Mouse (Mus musculus) MEL (cell line): Measurements from ENCODE around the gene Cmpk1. TPM values are rescaled to one million over a fixed set of nuclear protein-coding genes. Genes with fewer than 3 reads are reported as not detected.

Source experiments
- DNase-seq: peaks from one replicate; pipeline ENCODE4 v3.0.0; 2011; ENCODE audit warnings: low read depth, low spot score
- H3K27ac ChIP-seq: 2 replicates; pipeline ENCODE4 v1.5.1; 2012; ENCODE audit warnings: low read depth, mild to moderate bottlenecking, control low read depth, low read length, moderate library complexity; ENCODE audit not compliant: control insufficient read depth
- H3K27me3 ChIP-seq, 2 experiments: fragments of 150-350 bp in 1 of 2; sonication (generic) in 1 of 2; 2 replicates each; pipeline ENCODE4 v1.6.1; 2012; ENCODE audit warnings: low read length in 2 of 2, mild to moderate bottlenecking in 2 of 2, improper control_type of control experiment in 1 of 2, moderate library complexity in 1 of 2; ENCODE audit not compliant: insufficient read depth in 2 of 2, control insufficient read depth in 1 of 2
- H3K36me3 ChIP-seq, 2 experiments: 2 replicates each; pipeline ENCODE4 v1.6.1; 2012 to 2014; ENCODE audit warnings: low read length in 2 of 2, improper control_type of control experiment in 1 of 2, inconsistent platforms in 1 of 2, mild to moderate bottlenecking in 1 of 2; ENCODE audit not compliant: insufficient read depth in 2 of 2, control insufficient read depth in 1 of 2
- H3K4me1 ChIP-seq, 2 experiments: fragments of 150-350 bp in 1 of 2; sonication (generic) in 1 of 2; 2 replicates each; pipeline ENCODE4 v1.6.1; 2012; ENCODE audit warnings: low read length in 2 of 2, improper control_type of control experiment in 1 of 2, mild to moderate bottlenecking in 1 of 2; ENCODE audit not compliant: insufficient read depth in 2 of 2, control insufficient read depth in 1 of 2
- H3K4me3 ChIP-seq, 2 experiments: fragments of 150-350 bp in 1 of 2; sonication (generic) in 1 of 2; 2 replicates each; pipeline ENCODE4 v1.5.1; 2012; ENCODE audit warnings: low read depth in 2 of 2, low read length in 2 of 2, mild to moderate bottlenecking in 2 of 2, moderate library complexity in 2 of 2, control low read depth in 1 of 2, improper control_type of control experiment in 1 of 2; ENCODE audit not compliant: control insufficient read depth in 1 of 2, insufficient read depth in 1 of 2
- H3K79me2 ChIP-seq: 2 replicates; pipeline ENCODE4 v1.6.1; 2012; ENCODE audit warnings: mild to moderate bottlenecking, low read length, moderate library complexity; ENCODE audit not compliant: control insufficient read depth, poor library complexity, insufficient read depth
- H3K9ac ChIP-seq: 2 replicates; pipeline ENCODE4 v1.6.1; 2012; ENCODE audit warnings: low read depth, mild to moderate bottlenecking, control low read depth, low read length, moderate library complexity; ENCODE audit not compliant: control insufficient read depth, poor library complexity, severe bottlenecking
- H3K9me3 ChIP-seq: fragments of 150-350 bp; sonication (generic); replicated peaks from 2 replicates; pipeline ENCODE4 v1.6.1; 2012; ENCODE audit warnings: mild to moderate bottlenecking, low read length, improper control_type of control experiment, moderate library complexity; ENCODE audit not compliant: insufficient read depth
- BHLHE40 ChIP-seq: IDR thresholded peaks from 2 replicates; pipeline ENCODE4 v1.6.1; 2012; ENCODE audit warnings: low read depth, mild to moderate bottlenecking, inconsistent platforms, low read length, improper control_type of control experiment, borderline replicate concordance
- CHD1 ChIP-seq: IDR thresholded peaks from 2 replicates; pipeline ENCODE4 v1.6.1; 2012; ENCODE audit warnings: low read depth, mild to moderate bottlenecking, inconsistent platforms, low read length, improper control_type of control experiment
- CHD2 ChIP-seq: IDR thresholded peaks from 2 replicates; pipeline ENCODE4 v1.6.1; 2011; ENCODE audit warnings: low read length, improper control_type of control experiment
- CTCF ChIP-seq, 3 experiments: IDR thresholded peaks in 2 of 3; conservative IDR thresholded peaks in 1 of 3; 2 replicates each; pipeline ENCODE4 v1.5.1; 2011 to 2012; ENCODE audit warnings: low read length in 3 of 3, low read depth in 2 of 3, mild to moderate bottlenecking in 2 of 3, improper control_type of control experiment in 1 of 3, inconsistent platforms in 1 of 3, mixed read lengths in 1 of 3, moderate library complexity in 1 of 3; ENCODE audit not compliant: control insufficient read depth in 1 of 3, insufficient read depth in 1 of 3, poor library complexity in 1 of 3, severe bottlenecking in 1 of 3
- ELF1 ChIP-seq: IDR thresholded peaks from 2 replicates; pipeline ENCODE4 v1.6.1; 2014; ENCODE audit warnings: low read depth, mild to moderate bottlenecking, inconsistent platforms, low read length, improper control_type of control experiment, moderate library complexity
- GABPA ChIP-seq: IDR thresholded peaks from 2 replicates; pipeline ENCODE4 v1.6.1; 2012; ENCODE audit warnings: low read depth, mild to moderate bottlenecking, inconsistent platforms, low read length, improper control_type of control experiment, moderate library complexity
- GATA1 ChIP-seq: IDR thresholded peaks from 2 replicates; pipeline ENCODE4 v1.6.1; 2011; ENCODE audit warnings: low read depth, low read length, improper control_type of control experiment
- HCFC1 ChIP-seq: IDR thresholded peaks from 2 replicates; pipeline ENCODE4 v1.6.1; 2012; ENCODE audit warnings: low read depth, mild to moderate bottlenecking, inconsistent platforms, low read length, improper control_type of control experiment, moderate library complexity
- JUND ChIP-seq: IDR thresholded peaks from 2 replicates; pipeline ENCODE4 v1.6.1; 2011; ENCODE audit warnings: low read depth, mild to moderate bottlenecking, improper control_type of control experiment, low read length
- KAT2A ChIP-seq: conservative IDR thresholded peaks from 2 replicates; pipeline ENCODE4 v1.6.1; 2012; ENCODE audit warnings: low read depth, low read length, improper control_type of control experiment, inconsistent platforms
- MAFK ChIP-seq: IDR thresholded peaks from 2 replicates; pipeline ENCODE4 v1.6.1; 2011; ENCODE audit warnings: low read depth, mild to moderate bottlenecking, low read length, improper control_type of control experiment, borderline replicate concordance
- MAZ ChIP-seq: IDR thresholded peaks from 2 replicates; pipeline ENCODE4 v1.6.1; 2012; ENCODE audit warnings: low read depth, mild to moderate bottlenecking, inconsistent platforms, low read length, improper control_type of control experiment
- MEF2A ChIP-seq: IDR thresholded peaks from 2 replicates; pipeline ENCODE4 v1.6.1; 2014; ENCODE audit warnings: low read depth, mild to moderate bottlenecking, inconsistent platforms, low read length, improper control_type of control experiment; ENCODE audit not compliant: poor library complexity, insufficient replicate concordance, severe bottlenecking; ENCODE audit errors: extremely low read depth
- MXI1 ChIP-seq: IDR thresholded peaks from 2 replicates; pipeline ENCODE4 v1.6.1; 2011; ENCODE audit warnings: mild to moderate bottlenecking, low read depth, low read length, improper control_type of control experiment
- MYB ChIP-seq: IDR thresholded peaks from 2 replicates; pipeline ENCODE4 v1.6.1; 2011; ENCODE audit warnings: mild to moderate bottlenecking, low read depth, low read length, improper control_type of control experiment
- MYC ChIP-seq: IDR thresholded peaks from 2 replicates; pipeline ENCODE4 v1.6.1; 2011; ENCODE audit warnings: low read depth, mild to moderate bottlenecking, low read length, improper control_type of control experiment, moderate library complexity
- NELFE ChIP-seq: IDR thresholded peaks from 2 replicates; pipeline ENCODE4 v1.6.1; 2011; ENCODE audit warnings: low read depth, low read length, improper control_type of control experiment
- POLR2AphosphoS2 ChIP-seq: IDR thresholded peaks from 2 replicates; pipeline ENCODE4 v1.6.1; 2011; ENCODE audit warnings: low read length, improper control_type of control experiment
- POLR2AphosphoS5 ChIP-seq: IDR thresholded peaks from 2 replicates; pipeline ENCODE4 v1.6.1; 2012; ENCODE audit warnings: low read depth, borderline replicate concordance, mild to moderate bottlenecking, inconsistent platforms, low read length, moderate library complexity, mixed read lengths
- RCOR1 ChIP-seq: IDR thresholded peaks from 2 replicates; pipeline ENCODE4 v1.6.1; 2012; ENCODE audit warnings: low read depth, mild to moderate bottlenecking, inconsistent platforms, low read length, improper control_type of control experiment
- SIN3A ChIP-seq: IDR thresholded peaks from 2 replicates; pipeline ENCODE4 v1.6.1; 2012; ENCODE audit warnings: low read length, improper control_type of control experiment, inconsistent platforms
- SMC3 ChIP-seq: IDR thresholded peaks from 2 replicates; pipeline ENCODE4 v1.6.1; 2011; ENCODE audit warnings: low read depth, low read length, improper control_type of control experiment
- TAL1 ChIP-seq: IDR thresholded peaks from 2 replicates; pipeline ENCODE4 v1.6.1; 2012; ENCODE audit warnings: mild to moderate bottlenecking, inconsistent platforms, low read length, moderate library complexity, mixed read lengths
- TBP ChIP-seq: IDR thresholded peaks from 2 replicates; pipeline ENCODE4 v1.8.0; 2011; ENCODE audit warnings: low read depth, low read length, improper control_type of control experiment
- TCF12 ChIP-seq: IDR thresholded peaks from 2 replicates; pipeline ENCODE4 v1.6.1; 2014; ENCODE audit warnings: low read depth, mild to moderate bottlenecking, inconsistent platforms, low read length, improper control_type of control experiment, moderate library complexity
- UBTF ChIP-seq: IDR thresholded peaks from 2 replicates; pipeline ENCODE4 v1.6.1; 2012; ENCODE audit warnings: low read depth, mild to moderate bottlenecking, inconsistent platforms, low read length, improper control_type of control experiment, moderate library complexity, borderline replicate concordance; ENCODE audit not compliant: insufficient read depth
- USF1 ChIP-seq: IDR thresholded peaks from 2 replicates; pipeline ENCODE4 v1.6.1; 2014; ENCODE audit warnings: low read depth, mild to moderate bottlenecking, inconsistent platforms, low read length, improper control_type of control experiment, moderate library complexity
- ZC3H11A ChIP-seq: IDR thresholded peaks from 2 replicates; pipeline ENCODE4 v1.6.1; 2012; ENCODE audit warnings: low read depth, mild to moderate bottlenecking, inconsistent platforms, low read length, improper control_type of control experiment
- ZKSCAN1 ChIP-seq: IDR thresholded peaks from 2 replicates; pipeline ENCODE4 v1.6.1; 2012; ENCODE audit warnings: low read depth, mild to moderate bottlenecking, inconsistent platforms, low read length, improper control_type of control experiment, moderate library complexity
- ZNF384 ChIP-seq: IDR thresholded peaks from 2 replicates; pipeline ENCODE4 v1.6.1; 2012; ENCODE audit warnings: low read depth, mild to moderate bottlenecking, inconsistent platforms, low read length, improper control_type of control experiment
- polyA plus RNA-seq, 2 experiments: library from polyadenylated mRNA; stranded (reverse) in 1 of 2; unstranded in 1 of 2; fragments of >175 nt in 1 of 2; fragments of >200 nt in 1 of 2; gene quantifications; 2 replicates each; pipeline versions ENCODE4 v1.2.1 to v1.2.4; 2012; ENCODE audit warnings: low replicate concordance in 2 of 2, low read depth in 1 of 2; ENCODE audit not compliant: insufficient read length in 2 of 2, insufficient read depth in 1 of 2, missing spikeins in 1 of 2
- total RNA-seq: library from RNA; depleted of rRNA; stranded (reverse); fragments of 300-350 nt; gene quantifications from 2 replicates; pipeline ENCODE4 v1.2.3, GENCODE M21; 2012

The Cmpk1 gene
- total and polyA plus RNA-seq, 3 experiments = 33.4 to 33.7 TPM; not detected in 1

DNA sequence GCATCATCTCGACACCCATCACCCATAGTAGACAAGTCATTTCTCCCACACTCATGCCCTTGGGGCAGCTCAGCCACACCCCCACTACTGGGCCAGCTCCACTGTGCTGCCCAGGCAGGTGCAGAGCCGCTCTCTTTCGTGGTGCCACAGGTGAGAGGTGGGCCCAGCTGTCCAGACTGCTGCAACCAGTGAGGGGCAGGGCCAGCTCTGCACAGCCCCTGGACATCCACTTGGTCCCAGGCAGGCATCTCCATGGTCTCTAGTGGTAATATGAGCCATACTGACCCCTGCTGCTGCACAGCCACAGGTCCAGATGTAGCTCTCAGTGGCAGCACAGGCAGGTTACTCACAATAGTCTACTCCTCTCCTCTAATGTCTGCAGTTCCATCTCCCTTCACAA is 33.9 kb downstream of the Cmpk1 start:
- Histone ChIP-seq H3K9me3 (no peaks in the 10 kb centered on the region), H3K9ac (no peak overlapping the region), H3K36me3 (no peaks in the 10 kb centered on the region), H3K4me3 (no peak overlapping the region), H3K27me3 (no peaks in the 10 kb centered on the region; a peak in 1 of 4 replicates), H3K79me2 (no peaks in the 10 kb centered on the region), H3K4me1 (0 out of 4 replicates have a peak, but pooled peaks cover 0 to 2% of the 10 kb centered on the region in 2 experiments), H3K27ac (no peak overlapping the region)
- TF ChIP-seq TCF12 (no peak), TAL1 (no peak), GATA1 (no peak), ZNF384 (no peak), GABPA (no peak), ZKSCAN1 (no peak), BHLHE40 (no peak), SIN3A (no peak), CHD2 (no peak), POLR2AphosphoS5 (no peak), ELF1 (no peak), POLR2AphosphoS2 (no peak), CTCF (IDR thresholded peaks at IDR 0.05 in 2 of 3, conservative IDR thresholded peaks at IDR 0.05 in 1 of 3; ENCODE audit: control insufficient read depth in 1 of 3, insufficient read depth in 1 of 3, low read depth in 2 of 3, low read length in 3 of 3, poor library complexity in 1 of 3, severe bottlenecking in 1 of 3) (no peak), NELFE (no peak), MEF2A (no peak), MYC (no peak), MXI1 (no peak), MAZ (no peak), ZC3H11A (no peak)
- DNase-seq = no peak

DNA sequence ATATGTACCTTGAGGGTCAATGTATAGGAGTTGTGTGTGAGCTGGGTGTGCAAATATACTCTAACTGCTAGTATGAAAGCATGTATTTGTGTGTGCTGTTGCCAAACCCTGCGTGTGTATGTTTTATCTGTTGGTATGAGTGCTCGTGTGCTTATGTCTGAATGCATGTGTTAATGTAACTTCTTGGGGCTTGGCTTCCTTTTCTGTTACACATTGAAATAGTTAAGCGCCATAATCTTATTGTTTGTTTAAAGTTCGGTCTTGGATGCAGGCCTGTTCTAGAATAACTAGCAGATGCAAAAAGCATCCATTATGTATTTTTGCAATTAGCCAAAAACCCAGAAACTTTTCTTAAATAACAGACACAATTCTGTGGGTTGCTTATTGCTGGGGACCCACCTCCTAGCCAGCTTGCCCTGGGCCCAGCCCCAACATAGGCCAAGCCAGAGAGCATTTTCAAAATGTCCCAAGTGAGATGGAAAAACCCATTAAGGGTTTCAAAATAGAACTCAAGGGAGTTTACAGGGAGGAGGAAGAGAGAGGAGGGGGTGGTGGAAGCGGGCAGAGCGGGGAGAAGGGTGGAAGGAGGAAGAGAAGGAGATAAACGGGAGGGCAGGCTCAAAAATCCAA is 39.1 kb downstream of the Cmpk1 start:
- no peak for DNase-seq
- Histone ChIP-seq H3K9ac (no peak overlapping the region), H3K27ac (no peak overlapping the region), H3K36me3 (no peaks in the 10 kb centered on the region), H3K4me1 (0 out of 4 replicates have a peak, but pooled peaks cover 0 to 2% of the 10 kb centered on the region in 2 experiments), H3K27me3 (no peaks in the 10 kb centered on the region; a peak in 1 of 4 replicates), H3K4me3 (no peak overlapping the region), H3K79me2 (no peaks in the 10 kb centered on the region)
- no peak for TF ChIP-seq RCOR1
- TF ChIP-seq MYB = no peak
- TF ChIP-seq MYC = no peak
- no peak for TF ChIP-seq HCFC1
- no peak for TF ChIP-seq NELFE
- no peak for TF ChIP-seq KAT2A
- no peak for TF ChIP-seq JUND
- TF ChIP-seq POLR2AphosphoS2 = no peak
- TF ChIP-seq ZC3H11A = no peak
- no peak for TF ChIP-seq ZKSCAN1
- no peak for TF ChIP-seq ZNF384
- TF ChIP-seq TAL1 = no peak
- TF ChIP-seq UBTF = no peak
- TF ChIP-seq TBP = no peak
- no peak for TF ChIP-seq TCF12
- TF ChIP-seq MAFK = no peak
- no peak for TF ChIP-seq MEF2A
- no peak for TF ChIP-seq SMC3
- TF ChIP-seq USF1 = no peak
- no peak for TF ChIP-seq CHD1
- TF ChIP-seq, all 39 proteins: peak for 0
- H3K9me3 ChIP-seq = no peaks in the 10 kb centered on the region
